Mouse (Mus musculus): ENCODE measurements around the gene Kcnma1.

- TF ChIP-seq POLR2A (IDR thresholded peaks at IDR 0.05; ENCODE audit: low read depth, low read length), result no peak
- TF ChIP-seq CTCF (IDR thresholded peaks at IDR 0.05; ENCODE audit: extremely low read depth, insufficient read depth, insufficient read length, insufficient replicate concordance), result no peak
These were observed 103.1 kb downstream of the Kcnma1 start for GRCm38 (mm10) chr14:23911108-23911629.
